Mouse (Mus musculus): ENCODE data around the gene Nqo2. TPM values are rescaled to one million over a fixed set of nuclear protein-coding genes. Genes with fewer than 3 reads are reported as not detected.
"Not testable (repeated sequence)": the region's sequence is repeated elsewhere in the genome, so short reads cannot be mapped to it uniquely, and the experiment has no call there.

Nqo2 gene
- total RNA-seq (2021): 61.7 and 75.1 TPM in 2 replicates
- long read RNA-seq, transcript Nqo2-202 (7 exons, 3,842 nt): major isoform, 46 of 73 reads
- long read RNA-seq, transcript Nqo2-201 (8 exons, 1,063 nt): minor isoform, 14 of 73 reads
- long read RNA-seq, partial matches to known transcripts: 3 of 73 reads
- long read RNA-seq, other reads (novel, unspliced or antisense): 7 of 73 reads

- peak; percentile 77 for DNase-seq
Measured at GRCm38 (mm10) chr13:33964206-33965046, at the start of gene Nqo2. Gene Nqo2 (plus strand): TSS chr13:33964687.

- no peak for DNase-seq
Measured at GRCm38 (mm10) chr13:33921041-33921440, 43.4 kb upstream of the Nqo2 start.

GRCm38 (mm10) chr13:33921699-33922098 lies 42.8 kb upstream of the Nqo2 start:
- DNase-seq: no peak

GRCm38 (mm10) chr13:33930281-33930680 lies 34.2 kb upstream of the Nqo2 start:
- DNase-seq: no peak

GRCm38 (mm10) chr13:33930912-33931311 lies 33.6 kb upstream of the Nqo2 start:
- DNase-seq: no peak

- peak; percentile 45 for DNase-seq
Measured at GRCm38 (mm10) chr13:33934743-33935142, 29.7 kb upstream of the Nqo2 start.

- peak; percentile 69 for DNase-seq
Measured at GRCm38 (mm10) chr13:33935465-33936181, 28.9 kb upstream of the Nqo2 start.

GRCm38 (mm10) chr13:33937151-33937550 lies 27.3 kb upstream of the Nqo2 start:
- DNase-seq: no peak

- not testable (repeated sequence) for DNase-seq
Measured at GRCm38 (mm10) chr13:33937587-33937986, 26.9 kb upstream of the Nqo2 start.

GRCm38 (mm10) chr13:33941288-33941808 lies 23.1 kb upstream of the Nqo2 start:
- no peak for DNase-seq

- peak; percentile 46 for DNase-seq
Measured at GRCm38 (mm10) chr13:33942212-33942779, 22.2 kb upstream of the Nqo2 start.

GRCm38 (mm10) chr13:33951308-33952074 lies 13.0 kb upstream of the Nqo2 start:
- DNase-seq: peak; percentile 55

GRCm38 (mm10) chr13:33952075-33952449 lies 12.4 kb upstream of the Nqo2 start:
- DNase-seq: peak; percentile 17

- DNase-seq: no peak
Measured at GRCm38 (mm10) chr13:33952947-33953346, 11.5 kb upstream of the Nqo2 start.

- no peak for DNase-seq
Measured at GRCm38 (mm10) chr13:33956571-33957421, 7.7 kb upstream of the Nqo2 start.

- DNase-seq: no peak
Measured at GRCm38 (mm10) chr13:33959771-33960170, 4.7 kb upstream of the Nqo2 start.

- DNase-seq: peak; percentile 11
Measured at GRCm38 (mm10) chr13:33965056-33966024, 853 bp downstream of the Nqo2 start.

- DNase-seq: no peak
Measured at GRCm38 (mm10) chr13:33966025-33966412, 1.5 kb downstream of the Nqo2 start.

- no peak for DNase-seq
Measured at GRCm38 (mm10) chr13:33966574-33966973, 2.1 kb downstream of the Nqo2 start.

Measured in adrenal gland, postnatal 25 days (tissue).